Mouse (Mus musculus): ENCODE data around the gene Asphd2.

- 0 out of 2 replicates have a peak, but pooled peaks have one; percentile 47 for TF ChIP-seq CTCF (IDR thresholded peaks at IDR 0.05; ENCODE audit: borderline replicate concordance, control insufficient read depth, extremely low read depth, insufficient read depth, low read length, poor library complexity)
- no peak for TF ChIP-seq POLR2A (IDR thresholded peaks at IDR 0.05; ENCODE audit: control insufficient read depth, extremely low read depth, insufficient read depth, low read length, poor library complexity)
Observed at GRCm38 (mm10) chr5:112433004-112433403, 38.3 kb upstream of the Asphd2 start.

Data from thymus, adult 2 months (tissue).